ENCODE assay signal across 30 mouse cellular contexts in genomic region chr14:55551794-55552193, GRCm38 (mm10). TPM values are rescaled to one million over a fixed set of nuclear protein-coding genes. Genes with fewer than 3 reads are reported as not detected.
A peak's percentile ranks its signal among the peaks of the same experiment; 100 is the strongest.
DNase-seq lines count a peak whose midpoint lies in the region; TF ChIP-seq lines count a peak whose summit lies in the region.
"Had no signal": no experiment of that assay in that cellular context is flagged by ENCODE, and none has a peak within 500 bp of the region (broad histone marks: within the 10 kb centered on the region; RNA-seq: fewer than 3 reads in every experiment).

No protein-coding gene starts in this region.

- H3K36me3 ChIP-seq in E14TG2a.4 (ENCODE audit: insufficient read depth, low read length), result peaks cover 30% of the 10 kb centered on the region
- peaks cover 17 to 20% of the 10 kb centered on the region in 2 experiments for H3K36me3 ChIP-seq in MEL (ENCODE audit: control insufficient read depth in 1 of 2, insufficient read depth in 2 of 2, low read length in 2 of 2)

- DNase-seq in ES-CJ7 (ENCODE audit: low read depth, low spot score) (peak; percentile 44), MEL (ENCODE audit: low read depth, low spot score) (no peak)
- no peak for DNase-seq in frontal cortex, postnatal 10 days (ENCODE audit: low spot score in 2 of 2)
- DNase-seq in urinary bladder, adult 18-20 months (ENCODE audit: low spot score in 2 of 2), result no peak
- no peak for DNase-seq in left cerebral cortex, adult 9 months (ENCODE audit: low spot score in 2 of 2)
- no peak for DNase-seq in heart, adult 18-20 months
- DNase-seq: adrenal gland, adult 8-10 months; adrenal gland, postnatal 25 days; B cell, adult 2 months; cerebellum, adult 11 months; cerebellum, adult 18-20 months; cerebellum, adult 8-10 months; cerebellum, adult 9-11 months; cerebellum, postnatal 14 days; cerebellum, postnatal 36 days; embryo, embryonic 11 days; forebrain, postnatal 0 days had no signal

- H3K4me3 ChIP-seq in E14TG2a.4 (replicated peaks; ENCODE audit: low read length), result peak overlapping the region; percentile 35; the same call in 1 of the 2 replicates
- H3K4me3 ChIP-seq in MEL (ENCODE audit: control insufficient read depth in 1 of 2, insufficient read depth in 1 of 2, low read depth in 2 of 2, low read length in 2 of 2), result no peak overlapping the region
- no peak overlapping the region for H3K4me3 ChIP-seq in embryonic fibroblast, embryonic 13.5 days (ENCODE audit: insufficient read depth, low read length)
- H3K4me3 ChIP-seq: embryonic facial prominence, embryonic 13.5 days; embryonic facial prominence, embryonic 15.5 days; forebrain, embryonic 13.5 days; forebrain, embryonic 15.5 days had no signal

- TF ChIP-seq POLR2A in MEL (IDR thresholded peaks at IDR 0.05; ENCODE audit: control insufficient read depth in 1 of 2, insufficient read depth in 1 of 2, low read depth in 1 of 2, low read length in 2 of 2, poor library complexity in 1 of 2), result no peak; a peak in 1 of 4 replicates
- TF ChIP-seq POLR2A in embryonic fibroblast, embryonic 13.5 days (IDR thresholded peaks at IDR 0.05; ENCODE audit: low read depth, low read length), result peak; percentile 62

- no peak for TF ChIP-seq RAD21 in MEL (IDR thresholded peaks at IDR 0.05; ENCODE audit: low read depth, low read length)

- H3K9me3 ChIP-seq in E14TG2a.4 (ENCODE audit: low read length), result no peaks in the 10 kb centered on the region
- H3K9me3 ChIP-seq in MEL (replicated peaks; ENCODE audit: insufficient read depth, low read length), result no peaks in the 10 kb centered on the region
- H3K9me3 ChIP-seq: embryonic facial prominence, embryonic 13.5 days; embryonic facial prominence, embryonic 15.5 days; forebrain, embryonic 13.5 days; forebrain, embryonic 15.5 days; G1E had no signal

- TF ChIP-seq EP300 in MEL (IDR thresholded peaks at IDR 0.05; ENCODE audit: low read depth in 1 of 2, low read length in 2 of 2), result no peak

- TF ChIP-seq CTCF in E14TG2a.4 (conservative IDR thresholded peaks at IDR 0.05; ENCODE audit: low read length) (no peak), MEL (IDR thresholded peaks at IDR 0.05 in 2 of 3, conservative IDR thresholded peaks at IDR 0.05 in 1 of 3; ENCODE audit: control insufficient read depth in 1 of 3, insufficient read depth in 1 of 3, low read depth in 2 of 3, low read length in 3 of 3, poor library complexity in 1 of 3, severe bottlenecking in 1 of 3) (no peak)
- TF ChIP-seq CTCF in embryonic fibroblast, embryonic 13.5 days (IDR thresholded peaks at IDR 0.05; ENCODE audit: borderline replicate concordance, insufficient read depth, low read length), result no peak

- H3K4me1 ChIP-seq in E14TG2a.4 (replicated peaks; ENCODE audit: low read depth, low read length) (peaks cover 84% of the 10 kb centered on the region), MEL (ENCODE audit: control insufficient read depth in 1 of 2, insufficient read depth in 2 of 2, low read length in 2 of 2) (peaks cover 0 to 17% of the 10 kb centered on the region in 2 experiments; a peak in 3 of 4 replicates)
- no peaks in the 10 kb centered on the region for H3K4me1 ChIP-seq in embryonic fibroblast, embryonic 13.5 days (ENCODE audit: control insufficient read depth, insufficient read depth, low read length)
- H3K4me1 ChIP-seq: embryonic facial prominence, embryonic 15.5 days; forebrain, embryonic 13.5 days; forebrain, embryonic 15.5 days had no signal

- no peaks in the 10 kb centered on the region for H3K27me3 ChIP-seq in E14TG2a.4 (ENCODE audit: insufficient read depth, low read length)
- no peaks in the 10 kb centered on the region for H3K27me3 ChIP-seq in MEL (ENCODE audit: control insufficient read depth in 1 of 2, insufficient read depth in 2 of 2, low read length in 2 of 2)
- H3K27me3 ChIP-seq: CH12.LX; embryonic facial prominence, embryonic 13.5 days; embryonic facial prominence, embryonic 15.5 days; forebrain, embryonic 13.5 days; forebrain, embryonic 15.5 days had no signal

- no peak overlapping the region for H3K27ac ChIP-seq in MEL (ENCODE audit: control insufficient read depth, low read depth, low read length)
- no peak overlapping the region for H3K27ac ChIP-seq in embryonic fibroblast, embryonic 13.5 days (ENCODE audit: insufficient read depth, low read length)
- H3K27ac ChIP-seq: embryonic facial prominence, embryonic 13.5 days; embryonic facial prominence, embryonic 15.5 days; forebrain, embryonic 13.5 days; forebrain, embryonic 15.5 days had no signal

- no peak overlapping the region for H3K9ac ChIP-seq in MEL (ENCODE audit: control insufficient read depth, low read depth, low read length, poor library complexity, severe bottlenecking)
- H3K9ac ChIP-seq: embryonic facial prominence, embryonic 13.5 days; embryonic facial prominence, embryonic 15.5 days; forebrain, embryonic 13.5 days; forebrain, embryonic 15.5 days; forebrain, postnatal 0 days had no signal

- H3K79me2 ChIP-seq in MEL (ENCODE audit: control insufficient read depth, insufficient read depth, low read length, poor library complexity), result no peaks in the 10 kb centered on the region

TF ChIP-seq in MEL, 35 proteins besides CTCF, POLR2A, EP300 and RAD21:
- TF ChIP-seq MYC (IDR thresholded peaks at IDR 0.05; ENCODE audit: low read depth, low read length) (no peak), POLR2AphosphoS2 (IDR thresholded peaks at IDR 0.05; ENCODE audit: low read length) (peak; percentile 21; the same call in 1 of the 2 replicates)

RNA-seq across cellular contexts. Expression of gene Dcaf11, which starts 8.0 kb away (rescaled TPM):
- total RNA-seq in MEL (2012; rRNA removed), result 24.3 and 27.7 TPM in 2 replicates
- polyA plus RNA-seq in MEL (2012; ENCODE audit: insufficient read depth in 1 of 2, insufficient read length in 2 of 2, low read depth in 1 of 2, low replicate concordance in 2 of 2, missing spikeins in 1 of 2), result 10 to 100 TPM in 1 of 2 experiments, not detected in 1; 37.9 TPM
- 19.4 and 20.7 TPM in 2 replicates for polyA plus RNA-seq in embryonic fibroblast, embryonic 13.5 days (2011; ENCODE audit: insufficient read length, low read depth, missing spikeins)
- 100 to 1,000 TPM; 147 to 152 TPM for total RNA-seq in heart, adult 18-20 months (2021)

RNA-seq across cellular contexts. Expression of gene A730061H03Rik, which starts 8.4 kb away (rescaled TPM):
- total RNA-seq in MEL (2012; rRNA removed), result 0.73 and 0.92 TPM in 2 replicates
- under 1 TPM in 1 of 2 experiments, not detected in 1; 0.86 TPM for polyA plus RNA-seq in MEL (2012; ENCODE audit: insufficient read depth in 1 of 2, insufficient read length in 2 of 2, low read depth in 1 of 2, low replicate concordance in 2 of 2, missing spikeins in 1 of 2)
- polyA plus RNA-seq in embryonic fibroblast, embryonic 13.5 days (2011; ENCODE audit: insufficient read length, low read depth, missing spikeins), result not detected in 2 replicates
- total RNA-seq in heart, adult 18-20 months (2021), result not detected
- total RNA-seq: common myeloid progenitor, adult 5-6 weeks; forebrain, postnatal 0 days had no signal
- polyA plus RNA-seq: activated CD4-positive, CD25-positive, alpha-beta regulatory T cell, adult 4 months; embryonic facial prominence, embryonic 11.5 days; forebrain, embryonic 13.5 days; forebrain, postnatal 0 days had no signal

RNA-seq across cellular contexts. Expression of gene Pck2, which starts 11.7 kb away (rescaled TPM):
- 17.0 and 64.4 TPM in 2 replicates for total RNA-seq in MEL (2012; rRNA removed)
- polyA plus RNA-seq in MEL (2012; ENCODE audit: insufficient read depth in 1 of 2, insufficient read length in 2 of 2, low read depth in 1 of 2, low replicate concordance in 2 of 2, missing spikeins in 1 of 2), result 100 to 1,000 TPM in 1 of 2 experiments, 10 to 100 TPM in 1; 63.7 to 103 TPM
- 120 and 151 TPM in 2 replicates for polyA plus RNA-seq in embryonic fibroblast, embryonic 13.5 days (2011; ENCODE audit: insufficient read length, low read depth, missing spikeins)
- total RNA-seq in heart, adult 18-20 months (2021), result 1 to 10 TPM; 8.3 to 9.4 TPM

RNA-seq across cellular contexts. Expression of gene Fitm1, which starts 23.6 kb away (rescaled TPM):
- not detected in 2 replicates for total RNA-seq in MEL (2012; rRNA removed)
- under 1 TPM in 1 of 2 experiments, not detected in 1; 0.07 TPM for polyA plus RNA-seq in MEL (2012; ENCODE audit: insufficient read depth in 1 of 2, insufficient read length in 2 of 2, low read depth in 1 of 2, low replicate concordance in 2 of 2, missing spikeins in 1 of 2)
- polyA plus RNA-seq in embryonic fibroblast, embryonic 13.5 days (2011; ENCODE audit: insufficient read length, low read depth, missing spikeins), result not detected in 2 replicates
- 100 to 1,000 TPM; 172 to 176 TPM for total RNA-seq in heart, adult 18-20 months (2021)
- total RNA-seq: CH12.LX; common myeloid progenitor, adult 5-6 weeks; forebrain, postnatal 0 days; G1E had no signal
- polyA plus RNA-seq: activated CD4-positive, CD25-positive, alpha-beta regulatory T cell, adult 4 months; CD4-positive, CD25-positive, alpha-beta regulatory T cell, adult 4 months; forebrain, embryonic 11.5 days; forebrain, embryonic 13.5 days; forebrain, embryonic 15.5 days; G1E had no signal

RNA-seq across cellular contexts. Expression of gene Psme1, which starts 26.1 kb away (rescaled TPM):
- 73.8 and 85.9 TPM in 2 replicates for total RNA-seq in MEL (2012; rRNA removed)
- polyA plus RNA-seq in MEL (2012; ENCODE audit: insufficient read depth in 1 of 2, insufficient read length in 2 of 2, low read depth in 1 of 2, low replicate concordance in 2 of 2, missing spikeins in 1 of 2), result 100 to 1,000 TPM in 1 of 2 experiments, not detected in 1; 205 TPM
- polyA plus RNA-seq in embryonic fibroblast, embryonic 13.5 days (2011; ENCODE audit: insufficient read length, low read depth, missing spikeins), result 87.2 and 116 TPM in 2 replicates
- total RNA-seq in heart, adult 18-20 months (2021), result 100 to 1,000 TPM; 276 to 319 TPM
